Mouse (Mus musculus) ES-E14 (cell line): Measurements from ENCODE around the gene Pax5.

Experiments
- HCFC1 ChIP-seq: IDR thresholded peaks from 2 replicates; pipeline ENCODE4 v1.6.1; 2012; ENCODE audit warnings: low read length, inconsistent platforms, borderline replicate concordance; ENCODE audit not compliant: insufficient read depth
- MAFK ChIP-seq: IDR thresholded peaks from 2 replicates; pipeline ENCODE4 v1.6.1; 2014; ENCODE audit warnings: mild to moderate bottlenecking, low read depth, low read length, inconsistent platforms; ENCODE audit not compliant: insufficient read depth
- ZC3H11A ChIP-seq: IDR thresholded peaks from 2 replicates; pipeline ENCODE4 v1.6.1; 2012; ENCODE audit warnings: low read depth, mild to moderate bottlenecking, inconsistent platforms, low read length, borderline replicate concordance
- ZNF384 ChIP-seq: IDR thresholded peaks from 2 replicates; pipeline ENCODE4 v1.6.1; 2012; ENCODE audit warnings: low read depth, low read length, inconsistent platforms

DNA sequence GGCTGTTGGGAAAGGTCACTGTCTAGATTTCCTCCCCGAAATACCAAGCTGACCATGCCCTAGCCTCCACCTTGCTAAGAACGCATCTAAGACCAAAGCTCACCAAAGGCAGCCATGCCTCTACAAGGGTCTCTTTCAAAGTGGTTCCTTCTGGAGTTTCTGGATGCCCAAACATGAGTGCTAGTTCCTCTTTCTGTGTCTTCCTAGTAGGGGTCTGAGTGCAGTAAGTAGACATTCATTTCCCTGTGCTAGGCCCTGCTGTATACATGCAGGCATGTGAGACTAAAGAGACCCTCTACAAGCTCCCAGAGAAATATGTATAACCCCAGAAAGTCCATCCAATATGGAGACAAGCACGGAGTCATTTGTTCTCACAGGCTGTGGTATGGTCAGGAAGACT, 97.9 kb downstream of the Pax5 start:
- TF ChIP-seq ZC3H11A = no peak
- no peak for TF ChIP-seq MAFK
- no peak for TF ChIP-seq ZNF384
- no peak for TF ChIP-seq HCFC1
